Mouse (Mus musculus): Measurements from ENCODE around the gene Scgb1b30. TPM values are rescaled to one million over a fixed set of nuclear protein-coding genes. Genes with fewer than 3 reads are reported as not detected.
A peak's percentile ranks its signal among the peaks of the same experiment; 100 is the strongest.
"Not testable (repeated sequence)": the region's sequence is repeated elsewhere in the genome, so short reads cannot be mapped to it uniquely, and the experiment has no call there.

The Scgb1b30 gene
- total RNA-seq (2021) = not detected
- long read RNA-seq, experiment 1 = 0 reads
- long read RNA-seq, experiment 2 = 0 reads

GRCm38 (mm10) chr7:34094911-34095481 is at the start of gene Scgb1b30:
Gene Scgb1b30 (plus strand): TSS chr7:34095431.
- no peak for DNase-seq (ENCODE audit: low spot score in 2 of 2)

- DNase-seq (ENCODE audit: low spot score in 2 of 2) = not testable (repeated sequence)
Measured at GRCm38 (mm10) chr7:34068132-34068531, 27.1 kb upstream of the Scgb1b30 start.

- peak in 1 of 2 experiments; percentile 3 for DNase-seq (ENCODE audit: low spot score in 2 of 2)
Measured at GRCm38 (mm10) chr7:34100002-34100401, 4.8 kb downstream of the Scgb1b30 start.

DNA sequence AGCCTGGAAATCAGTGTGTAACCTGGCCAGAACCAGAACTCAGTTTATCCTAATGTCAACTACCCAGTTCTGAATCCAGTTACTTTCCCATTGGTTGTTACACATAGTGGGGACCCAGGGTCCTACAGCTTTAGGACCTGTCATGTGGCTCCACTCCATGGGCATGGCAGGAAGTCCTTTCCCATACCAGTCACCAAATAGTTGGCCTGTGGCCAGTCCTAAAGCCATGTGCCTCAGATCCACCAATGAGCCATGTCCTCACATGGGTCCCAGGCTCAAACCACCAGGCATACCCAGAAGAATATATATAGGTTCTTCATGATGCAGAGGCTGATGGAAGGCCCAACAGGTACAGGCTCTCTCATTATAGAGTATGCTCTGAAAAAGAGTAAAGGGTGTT is 6.0 kb downstream of the Scgb1b30 start:
- DNase-seq (ENCODE audit: low spot score in 2 of 2) = peak in 1 of 2 experiments; percentile 2

DNA sequence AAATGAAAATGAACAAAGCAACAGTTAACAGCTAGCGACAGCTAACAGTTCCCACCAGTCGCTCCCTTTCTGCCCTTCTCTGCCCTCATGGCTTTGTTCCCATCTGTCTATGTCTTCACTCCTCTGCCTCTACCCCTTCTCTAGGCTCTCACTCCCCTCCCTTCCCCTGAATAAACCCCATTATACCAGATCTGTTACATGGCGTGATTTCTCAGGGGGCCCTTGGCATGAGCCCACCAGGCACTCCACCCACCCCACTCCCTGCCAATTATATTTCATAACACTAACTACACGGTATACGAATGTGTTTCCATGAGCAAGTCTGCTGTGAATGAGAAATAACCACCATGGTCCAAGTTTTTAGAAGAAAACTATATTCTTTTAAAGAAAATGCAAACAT is 14.0 kb downstream of the Scgb1b30 start:
- no peak for DNase-seq (ENCODE audit: low spot score in 2 of 2)

GRCm38 (mm10) chr7:34116601-34117000 is 21.4 kb downstream of the Scgb1b30 start:
- DNase-seq (ENCODE audit: low spot score in 2 of 2) = no peak

DNA sequence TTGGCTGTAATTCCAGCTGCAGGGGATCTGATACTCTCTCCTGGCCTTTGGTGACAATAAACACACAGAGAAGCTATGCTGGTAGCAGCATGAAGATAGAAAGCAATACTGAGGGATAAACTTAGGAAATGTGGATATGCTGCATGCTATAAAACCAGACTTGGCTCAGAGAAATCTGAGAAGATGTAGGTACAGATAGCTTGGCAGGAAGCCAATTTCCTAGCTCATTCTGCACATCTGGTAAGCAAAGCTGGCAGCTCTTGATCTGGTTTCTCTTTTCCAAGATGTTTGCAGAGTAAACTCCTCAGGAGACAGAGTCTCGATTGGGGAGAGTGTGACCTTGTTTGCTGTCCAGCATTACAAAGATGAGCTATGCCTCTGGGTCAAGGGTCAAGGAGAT is 25.4 kb downstream of the Scgb1b30 start:
- not testable (repeated sequence) for DNase-seq (ENCODE audit: low spot score in 2 of 2)

DNA sequence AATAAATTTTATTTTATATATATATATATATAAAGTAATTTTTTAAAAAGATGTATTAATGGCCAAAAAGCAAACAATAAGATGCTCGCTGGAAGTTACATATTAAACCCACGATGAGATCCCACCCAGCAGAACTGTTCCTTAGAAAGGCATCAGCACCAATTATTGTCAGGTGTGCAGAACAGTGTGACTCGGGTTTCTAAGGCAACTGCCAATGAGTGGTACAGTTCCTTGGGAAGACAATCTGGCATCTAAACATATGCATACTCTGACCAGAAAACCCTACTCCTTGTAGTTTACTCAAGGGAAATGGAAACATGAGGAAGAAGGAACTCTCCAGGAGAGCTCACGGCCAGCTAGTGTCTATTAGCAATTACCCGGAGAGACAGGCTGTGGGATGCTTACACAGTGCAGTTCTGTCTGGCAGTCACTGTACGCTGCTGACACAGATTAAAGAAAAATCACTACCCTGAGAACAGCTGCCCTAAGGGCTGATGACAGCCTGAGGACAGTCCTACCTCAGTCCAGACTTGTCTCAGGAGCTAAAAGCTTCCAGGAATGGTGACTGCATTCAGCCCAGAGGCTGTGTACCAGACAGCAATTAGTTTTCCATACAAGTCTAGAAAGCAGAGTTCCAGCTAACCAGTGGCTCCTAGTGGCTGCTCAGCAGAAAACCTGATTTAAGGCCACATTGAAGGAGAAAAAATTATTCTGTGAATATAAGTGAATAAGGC is 27.9 kb downstream of the Scgb1b30 start:
- no peak for DNase-seq (ENCODE audit: low spot score in 2 of 2)

GRCm38 (mm10) chr7:34125346-34125745 is 30.1 kb downstream of the Scgb1b30 start:
- DNase-seq (ENCODE audit: low spot score in 2 of 2) = no peak

- no peak for DNase-seq (ENCODE audit: low spot score in 2 of 2)
Measured at GRCm38 (mm10) chr7:34126291-34126690, 31.1 kb downstream of the Scgb1b30 start.

DNA sequence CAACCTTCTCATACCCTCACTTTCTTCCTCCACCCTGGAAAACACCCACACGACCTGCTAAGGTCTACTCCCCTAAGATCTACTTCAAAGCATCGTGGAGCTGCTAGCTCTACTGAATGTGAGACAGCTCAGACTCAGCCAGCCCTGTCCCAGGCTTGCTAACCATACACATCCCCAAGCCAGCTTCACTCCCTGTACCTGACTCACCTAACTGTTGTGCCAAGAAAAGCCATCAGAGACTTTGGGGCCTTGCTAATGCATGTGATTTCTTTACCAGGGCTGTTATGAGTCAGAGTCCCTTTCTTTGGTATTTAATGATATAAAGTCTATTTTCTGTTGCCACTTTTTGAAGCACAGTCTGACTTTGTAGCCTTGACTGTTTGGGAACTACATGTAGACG is 35.9 kb downstream of the Scgb1b30 start:
- DNase-seq (ENCODE audit: low spot score in 2 of 2) = no peak

- no peak for DNase-seq (ENCODE audit: low spot score in 2 of 2)
Measured at GRCm38 (mm10) chr7:34131959-34132354, 36.7 kb downstream of the Scgb1b30 start.

GRCm38 (mm10) chr7:34132355-34133079 is 37.3 kb downstream of the Scgb1b30 start:
- DNase-seq (ENCODE audit: low spot score in 2 of 2) = peak; percentile 29 to 40

DNA sequence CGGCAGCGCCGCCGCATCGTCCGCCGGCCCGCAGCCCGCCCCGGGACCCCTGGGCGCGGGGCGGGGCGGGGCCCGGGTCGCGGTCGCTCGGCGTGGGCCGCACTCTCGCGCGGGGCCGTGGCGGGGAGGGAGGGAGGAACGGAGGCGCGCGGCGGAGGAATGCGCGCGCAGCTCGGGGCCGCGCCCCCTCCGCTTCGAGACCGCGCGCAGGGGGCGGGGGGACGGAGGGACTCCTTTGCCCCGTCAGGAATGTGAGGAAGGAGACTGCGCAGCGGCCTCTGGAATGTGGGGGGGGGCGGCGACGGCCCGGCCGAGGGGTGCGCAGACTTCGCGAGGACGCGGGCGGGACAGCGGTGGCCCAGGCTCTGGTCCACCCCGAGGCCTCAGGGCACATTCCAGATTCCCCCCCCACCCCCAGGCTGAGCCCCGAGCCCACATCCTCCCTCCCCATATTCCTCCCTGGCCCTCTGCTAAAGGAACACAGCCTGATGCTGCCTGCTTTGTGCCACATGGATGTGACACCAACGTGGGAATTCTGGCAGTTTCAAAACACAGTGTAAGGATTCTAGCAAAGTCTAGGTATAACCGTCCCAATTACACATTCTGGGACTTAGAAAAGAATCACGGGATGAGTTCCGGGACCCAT is 38.0 kb downstream of the Scgb1b30 start, which contains the start of gene Wtip:
Gene Wtip (minus strand): TSS at position 152 of the 646 bp plus-strand sequence.
- DNase-seq (ENCODE audit: low spot score in 2 of 2) = peak; percentile 86 to 91

- DNase-seq (ENCODE audit: low spot score in 2 of 2) = no peak
Measured at GRCm38 (mm10) chr7:34134336-34134735, 39.1 kb downstream of the Scgb1b30 start.

- DNase-seq (ENCODE audit: low spot score in 2 of 2) = no peak
Measured at GRCm38 (mm10) chr7:34139493-34139892, 44.3 kb downstream of the Scgb1b30 start.

DNA sequence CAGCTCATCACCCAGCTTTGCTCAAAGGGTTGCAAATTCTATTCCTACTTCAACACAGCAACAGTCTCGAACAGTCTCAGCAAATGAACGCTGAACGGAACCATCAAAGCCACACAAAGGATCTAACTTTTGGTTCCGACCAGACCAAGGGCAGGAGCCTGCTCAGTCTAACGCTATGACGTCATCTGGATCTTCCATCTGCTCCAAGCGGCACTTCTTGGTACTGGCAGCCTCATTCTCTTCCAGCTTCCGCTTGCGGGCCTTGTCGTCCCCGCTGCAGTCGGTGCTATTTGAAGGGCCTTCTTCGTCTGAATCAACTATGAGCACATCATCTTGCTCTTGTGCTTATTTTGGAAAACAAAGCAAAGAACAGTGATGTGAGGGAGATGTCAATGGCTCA is 45.9 kb downstream of the Scgb1b30 start:
- no peak for DNase-seq (ENCODE audit: low spot score in 2 of 2)

- DNase-seq (ENCODE audit: low spot score in 2 of 2) = no peak
Measured at GRCm38 (mm10) chr7:34147193-34147592, 52.0 kb downstream of the Scgb1b30 start.
